Mouse (Mus musculus): ENCODE data around the gene Cirbp.

DNA sequence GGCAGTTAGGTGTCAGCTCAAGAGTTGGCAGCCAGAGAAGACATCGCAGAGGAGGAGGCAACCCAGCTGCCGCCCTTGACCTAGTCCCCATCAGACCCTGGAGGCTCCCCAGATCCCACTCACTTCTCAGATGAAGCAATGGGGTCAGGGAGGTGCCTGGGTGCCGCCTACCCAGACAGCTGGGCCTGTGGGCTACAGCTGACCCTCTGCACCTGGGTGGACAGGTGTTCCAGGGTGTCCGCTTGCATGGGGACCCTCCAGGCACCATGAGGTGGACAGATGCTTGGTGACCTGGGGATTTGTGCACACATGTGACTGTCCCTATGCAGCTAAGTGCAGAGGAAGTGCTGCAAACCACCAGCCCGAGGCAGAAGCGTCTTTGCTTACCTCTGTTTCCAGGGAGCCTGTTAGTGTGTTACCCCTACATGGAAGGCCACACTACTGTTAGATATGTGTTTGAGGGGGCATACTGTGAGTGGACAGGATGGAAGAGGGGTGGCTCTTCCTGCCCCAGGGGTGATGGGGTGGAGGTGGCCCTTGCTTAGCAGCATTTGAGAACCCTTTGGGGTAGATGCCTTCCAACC, 3.0 kb upstream of the Cirbp start:
- no peak for TF ChIP-seq EP300 (IDR thresholded peaks at IDR 0.05; ENCODE audit: low read depth)
- TF ChIP-seq CTCF (IDR thresholded peaks at IDR 0.05; ENCODE audit: low read depth): no peak
